Mouse (Mus musculus): ENCODE measurements around the gene Shroom3. TPM values are rescaled to one million over a fixed set of nuclear protein-coding genes. Genes with fewer than 3 reads are reported as not detected.

Shroom3 gene
- total and polyA plus RNA-seq, 3 experiments, result not detected

- H3K79me2 ChIP-seq (ENCODE audit: control insufficient read depth, insufficient read depth, low read length, poor library complexity), result no peaks in the 10 kb centered on the region
- no peak overlapping the region for H3K4me3 ChIP-seq (ENCODE audit: control insufficient read depth in 1 of 2, insufficient read depth in 1 of 2, low read depth in 2 of 2, low read length in 2 of 2)
- H3K9me3 ChIP-seq (replicated peaks; ENCODE audit: insufficient read depth, low read length), result no peaks in the 10 kb centered on the region
- TF ChIP-seq ZMIZ1 (IDR thresholded peaks at IDR 0.05; ENCODE audit: low read depth, low read length) (no peak), MAX (IDR thresholded peaks at IDR 0.05; ENCODE audit: low read length) (no peak), MYC (IDR thresholded peaks at IDR 0.05; ENCODE audit: low read depth, low read length) (no peak), ZC3H11A (IDR thresholded peaks at IDR 0.05; ENCODE audit: low read depth, low read length) (no peak), ELF1 (IDR thresholded peaks at IDR 0.05; ENCODE audit: low read depth, low read length) (no peak), UBTF (IDR thresholded peaks at IDR 0.05; ENCODE audit: borderline replicate concordance, insufficient read depth, low read depth, low read length) (no peak), KAT2A (conservative IDR thresholded peaks at IDR 0.05; ENCODE audit: low read depth, low read length) (no peak), SMC3 (IDR thresholded peaks at IDR 0.05; ENCODE audit: low read depth, low read length) (no peak), ZNF384 (IDR thresholded peaks at IDR 0.05; ENCODE audit: low read depth, low read length) (no peak), TAL1 (IDR thresholded peaks at IDR 0.05; ENCODE audit: low read length) (no peak), MYB (IDR thresholded peaks at IDR 0.05; ENCODE audit: low read depth, low read length) (no peak), EP300 (IDR thresholded peaks at IDR 0.05; ENCODE audit: low read depth in 1 of 2, low read length in 2 of 2) (no peak), ZKSCAN1 (IDR thresholded peaks at IDR 0.05; ENCODE audit: low read depth, low read length) (no peak), RCOR1 (IDR thresholded peaks at IDR 0.05; ENCODE audit: low read depth, low read length) (no peak), MAFK (IDR thresholded peaks at IDR 0.05; ENCODE audit: borderline replicate concordance, low read depth, low read length) (no peak), NELFE (IDR thresholded peaks at IDR 0.05; ENCODE audit: low read depth, low read length) (no peak), JUND (IDR thresholded peaks at IDR 0.05; ENCODE audit: low read depth, low read length) (no peak)
- H3K4me1 ChIP-seq (ENCODE audit: control insufficient read depth in 1 of 2, insufficient read depth in 2 of 2, low read length in 2 of 2), result no peaks in the 10 kb centered on the region
- no peaks in the 10 kb centered on the region for H3K27me3 ChIP-seq (ENCODE audit: control insufficient read depth in 1 of 2, insufficient read depth in 2 of 2, low read length in 2 of 2)
- H3K27ac ChIP-seq (ENCODE audit: control insufficient read depth, low read depth, low read length), result no peak overlapping the region
- no peak overlapping the region for H3K9ac ChIP-seq (ENCODE audit: control insufficient read depth, low read depth, low read length, poor library complexity, severe bottlenecking)
- DNase-seq (ENCODE audit: low read depth, low spot score), result no peak
- H3K36me3 ChIP-seq (ENCODE audit: control insufficient read depth in 1 of 2, insufficient read depth in 2 of 2, low read length in 2 of 2), result no peaks in the 10 kb centered on the region
Observed at GRCm38 (mm10) chr5:92856346-92856745, 173.1 kb downstream of the Shroom3 start.

GRCm38 (mm10) chr5:92857177-92857576 is 173.9 kb downstream of the Shroom3 start:
- Histone ChIP-seq H3K9me3 (replicated peaks; ENCODE audit: insufficient read depth, low read length) (no peaks in the 10 kb centered on the region), H3K4me3 (ENCODE audit: control insufficient read depth in 1 of 2, insufficient read depth in 1 of 2, low read depth in 2 of 2, low read length in 2 of 2) (no peak overlapping the region), H3K79me2 (ENCODE audit: control insufficient read depth, insufficient read depth, low read length, poor library complexity) (no peaks in the 10 kb centered on the region), H3K27me3 (ENCODE audit: control insufficient read depth in 1 of 2, insufficient read depth in 2 of 2, low read length in 2 of 2) (no peaks in the 10 kb centered on the region), H3K36me3 (ENCODE audit: control insufficient read depth in 1 of 2, insufficient read depth in 2 of 2, low read length in 2 of 2) (no peaks in the 10 kb centered on the region), H3K27ac (ENCODE audit: control insufficient read depth, low read depth, low read length) (no peak overlapping the region), H3K4me1 (ENCODE audit: control insufficient read depth in 1 of 2, insufficient read depth in 2 of 2, low read length in 2 of 2) (no peaks in the 10 kb centered on the region), H3K9ac (ENCODE audit: control insufficient read depth, low read depth, low read length, poor library complexity, severe bottlenecking) (no peak overlapping the region)
- TF ChIP-seq USF1 (IDR thresholded peaks at IDR 0.05; ENCODE audit: low read depth, low read length) (no peak), SIN3A (IDR thresholded peaks at IDR 0.05; ENCODE audit: low read length) (no peak), GABPA (IDR thresholded peaks at IDR 0.05; ENCODE audit: low read depth, low read length) (no peak), JUND (IDR thresholded peaks at IDR 0.05; ENCODE audit: low read depth, low read length) (no peak), EP300 (IDR thresholded peaks at IDR 0.05; ENCODE audit: low read depth in 1 of 2, low read length in 2 of 2) (no peak), ZC3H11A (IDR thresholded peaks at IDR 0.05; ENCODE audit: low read depth, low read length) (no peak), TCF12 (IDR thresholded peaks at IDR 0.05; ENCODE audit: low read depth, low read length) (no peak), MAFK (IDR thresholded peaks at IDR 0.05; ENCODE audit: borderline replicate concordance, low read depth, low read length) (no peak), ZMIZ1 (IDR thresholded peaks at IDR 0.05; ENCODE audit: low read depth, low read length) (no peak), NELFE (IDR thresholded peaks at IDR 0.05; ENCODE audit: low read depth, low read length) (no peak), POLR2AphosphoS5 (IDR thresholded peaks at IDR 0.05; ENCODE audit: borderline replicate concordance, low read depth, low read length) (no peak), TAL1 (IDR thresholded peaks at IDR 0.05; ENCODE audit: low read length) (no peak), ZKSCAN1 (IDR thresholded peaks at IDR 0.05; ENCODE audit: low read depth, low read length) (no peak), POLR2A (IDR thresholded peaks at IDR 0.05; ENCODE audit: control insufficient read depth in 1 of 2, insufficient read depth in 1 of 2, low read depth in 1 of 2, low read length in 2 of 2, poor library complexity in 1 of 2) (no peak), UBTF (IDR thresholded peaks at IDR 0.05; ENCODE audit: borderline replicate concordance, insufficient read depth, low read depth, low read length) (no peak), MXI1 (IDR thresholded peaks at IDR 0.05; ENCODE audit: low read depth, low read length) (no peak)
- DNase-seq (ENCODE audit: low read depth, low spot score), result no peak
